8 mouse cellular contexts compared by ENCODE assay signal in the genomic region with DNA sequence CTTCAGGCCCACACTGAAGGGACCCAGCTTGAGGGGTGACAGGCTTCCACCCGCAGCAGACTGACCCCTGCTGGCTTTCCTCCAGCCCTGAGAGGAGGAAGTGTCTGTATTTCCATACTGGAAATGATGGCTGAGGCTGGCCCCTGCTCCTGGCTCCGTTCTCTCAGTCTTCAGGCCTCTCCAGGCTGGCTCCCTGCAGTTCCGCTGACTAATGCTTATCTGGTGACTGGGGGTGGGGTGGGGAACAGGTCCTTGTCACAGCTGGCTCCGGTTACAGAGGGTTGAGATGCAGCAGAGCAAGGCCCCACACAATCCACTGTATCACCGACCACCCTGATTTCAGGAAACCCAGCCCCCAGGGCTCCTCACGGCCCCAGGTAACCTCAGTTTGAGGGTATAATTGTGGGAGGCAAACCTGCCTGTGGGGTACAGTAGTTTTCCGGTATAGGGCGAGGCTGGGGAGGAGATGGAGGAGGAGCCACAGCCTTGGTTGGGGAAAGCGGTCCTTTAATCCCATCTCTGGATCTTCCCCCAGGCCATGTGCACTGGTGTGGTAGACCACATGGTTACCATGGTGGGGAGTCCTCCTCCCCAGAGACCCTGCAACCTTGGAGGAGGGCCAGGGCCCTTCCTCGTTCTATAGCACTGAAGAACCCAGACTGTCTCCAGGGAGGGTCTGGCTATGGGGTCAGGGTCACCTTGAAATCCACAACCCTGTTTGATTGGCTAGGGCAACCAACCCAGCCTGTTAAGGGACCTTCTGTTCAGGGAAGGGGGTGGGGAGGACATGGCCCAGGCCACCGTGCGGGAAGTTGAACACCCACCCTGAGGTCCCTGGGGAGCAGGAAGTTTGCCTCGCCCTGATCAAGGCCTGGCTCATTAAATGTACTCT.
DNase-seq lines count a peak whose midpoint lies in the region; ATAC-seq and TF ChIP-seq lines count a peak whose summit lies in the region.

No protein-coding gene starts in this region.

- peak; percentile 69 for ATAC-seq in common myeloid progenitor, adult 5-6 weeks (replicated peaks; ENCODE audit: low read depth, poor library complexity, severe bottlenecking)
- peak; percentile 57 for ATAC-seq in heart, postnatal 0 days (ENCODE audit: insufficient read depth, low read depth)
- ATAC-seq in neural tube, embryonic 13.5 days (ENCODE audit: low read depth): 0 out of 2 replicates have a peak, but pooled peaks have one; percentile 25

- H3K36me3 ChIP-seq in heart, postnatal 0 days (replicated peaks; ENCODE audit: control insufficient read depth, insufficient read depth, low read length): no peaks in the 10 kb centered on the region
- no peaks in the 10 kb centered on the region for H3K36me3 ChIP-seq in neural tube, embryonic 13.5 days

- no peak for TF ChIP-seq CTCF in heart, postnatal 0 days (IDR thresholded peaks at IDR 0.05; ENCODE audit: low read depth)

- WGBS in heart, postnatal 0 days: 27% methylated on average over 13 of the region's 13 CpGs
- WGBS in neural tube, embryonic 13.5 days: 38% methylated on average over 13 of the region's 13 CpGs

- DNase-seq in right cerebral cortex, adult 18-20 months: peak; percentile 67
- DNase-seq in right cerebral cortex, postnatal 36 days (ENCODE audit: low spot score in 2 of 2): no peak
- DNase-seq in heart, postnatal 0 days (ENCODE audit: low spot score): peak; percentile 84
- DNase-seq in liver (peak; percentile 70), adipocyte (ENCODE audit: low spot score) (no peak)
- DNase-seq in spleen, adult 12 weeks (ENCODE audit: low spot score): no peak

- peak overlapping the region; percentile 9; the same call in 1 of the 2 replicates for H3K4me2 ChIP-seq in heart, postnatal 0 days (ENCODE audit: low read depth, low read length)
- no peak overlapping the region for H3K4me2 ChIP-seq in neural tube, embryonic 13.5 days

- no peaks in the 10 kb centered on the region for H3K27me3 ChIP-seq in heart, postnatal 0 days (ENCODE audit: control insufficient read depth, insufficient read depth, low read length)
- H3K27me3 ChIP-seq in neural tube, embryonic 13.5 days: no peaks in the 10 kb centered on the region

- TF ChIP-seq EP300 in heart, postnatal 0 days (IDR thresholded peaks at IDR 0.05; ENCODE audit: low read depth): no peak

- H3K4me3 ChIP-seq in heart, postnatal 0 days (ENCODE audit: low read depth, low read length): no peak overlapping the region
- H3K4me3 ChIP-seq in neural tube, embryonic 13.5 days: no peak overlapping the region

- H3K9me3 ChIP-seq in heart, postnatal 0 days (replicated peaks; ENCODE audit: control insufficient read depth, low read length): no peaks in the 10 kb centered on the region
- H3K9me3 ChIP-seq in neural tube, embryonic 13.5 days: no peaks in the 10 kb centered on the region

- no peak overlapping the region for H3K9ac ChIP-seq in heart, postnatal 0 days (replicated peaks; ENCODE audit: low read depth, low read length)
- peak overlapping the region; percentile 42 for H3K9ac ChIP-seq in neural tube, embryonic 13.5 days

- peak overlapping the region; percentile 9; the same call in 1 of the 2 replicates for H3K27ac ChIP-seq in heart, postnatal 0 days (ENCODE audit: low read depth)
- peak overlapping the region; percentile 59 for H3K27ac ChIP-seq in neural tube, embryonic 13.5 days (replicated peaks)

- H3K4me1 ChIP-seq in heart, postnatal 0 days (ENCODE audit: control insufficient read depth, insufficient read depth): peaks cover 41% of the 10 kb centered on the region
- H3K4me1 ChIP-seq in neural tube, embryonic 13.5 days (replicated peaks): peaks cover 74% of the 10 kb centered on the region

Comparison
In these comparisons a context has a peak if more than half of its experiments do, and no peak if none do; other contexts are left out.
1. DNase-seq: peak in right cerebral cortex, adult 18-20 months (single experiment), heart, postnatal 0 days (single experiment) and liver (single experiment); none in right cerebral cortex, postnatal 36 days (0 of 2), adipocyte (single experiment) and spleen, adult 12 weeks (single experiment).
2. Peak in every context shown above with its lines, with median percentiles within 50 percentile points of each other: ATAC-seq.